ENCODE assay signal across 27 mouse cellular contexts in the genomic region with DNA sequence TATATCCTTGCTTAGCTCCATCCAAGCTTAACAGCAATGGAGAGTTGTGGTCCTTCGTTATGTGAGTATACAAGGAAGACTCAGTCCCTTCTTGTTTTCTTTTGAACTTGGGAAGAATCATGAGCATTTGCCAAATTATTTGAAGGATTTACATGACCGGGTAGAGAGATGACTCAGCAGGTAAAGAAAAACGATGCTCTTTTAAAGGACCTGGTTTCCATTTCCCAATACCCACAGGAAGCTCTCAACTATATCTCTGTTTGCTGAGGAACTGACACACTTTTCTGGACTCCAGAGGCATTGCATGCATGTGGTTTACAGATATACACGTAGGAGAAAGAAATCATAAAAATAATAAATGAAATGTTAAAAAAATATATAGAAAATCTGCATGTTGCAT.
"Had no signal": no experiment of that assay in that cellular context is flagged by ENCODE, and none has a peak within 500 bp of the region (broad histone marks: within the 10 kb centered on the region; RNA-seq: fewer than 3 reads in every experiment).

No protein-coding gene starts in this region.

- H3K36me3 ChIP-seq: heart, embryonic 13.5 days; heart, embryonic 15.5 days; hindbrain, embryonic 13.5 days; hindbrain, embryonic 15.5 days; kidney, embryonic 15.5 days; limb, embryonic 13.5 days; limb, embryonic 15.5 days; liver, embryonic 12.5 days had no signal

- H3K9me3 ChIP-seq: heart, embryonic 13.5 days; heart, embryonic 15.5 days; hindbrain, embryonic 13.5 days; hindbrain, embryonic 15.5 days; kidney, embryonic 15.5 days; limb, embryonic 13.5 days; limb, embryonic 15.5 days; liver, embryonic 12.5 days had no signal

- H3K4me3 ChIP-seq: heart, adult 2 months; heart, embryonic 13.5 days; heart, embryonic 15.5 days; hindbrain, embryonic 13.5 days; hindbrain, embryonic 15.5 days; kidney, embryonic 15.5 days; limb, embryonic 13.5 days; limb, embryonic 15.5 days; liver, embryonic 12.5 days had no signal

- H3K4me2 ChIP-seq: heart, embryonic 11.5 days; heart, embryonic 13.5 days; heart, embryonic 15.5 days; hindbrain, embryonic 13.5 days; hindbrain, embryonic 15.5 days; kidney, embryonic 15.5 days; limb, embryonic 13.5 days; limb, embryonic 15.5 days; liver, embryonic 12.5 days had no signal

- H3K4me1 ChIP-seq: heart, embryonic 13.5 days; heart, embryonic 15.5 days; hindbrain, embryonic 13.5 days; hindbrain, embryonic 15.5 days; kidney, embryonic 15.5 days; limb, embryonic 13.5 days; limb, embryonic 15.5 days; liver, embryonic 12.5 days had no signal

- ATAC-seq: hindbrain, postnatal 0 days; intestine, embryonic 16.5 days; liver, embryonic 12.5 days had no signal

- H3K27ac ChIP-seq: heart, adult 2 months; heart, embryonic 13.5 days; heart, embryonic 15.5 days; hindbrain, embryonic 13.5 days; hindbrain, embryonic 15.5 days; hindbrain, postnatal 0 days; kidney, embryonic 15.5 days; kidney, postnatal 0 days; limb, embryonic 13.5 days; limb, embryonic 15.5 days; liver, embryonic 12.5 days; liver, embryonic 14.5 days had no signal

- H3K27me3 ChIP-seq: heart, embryonic 13.5 days; heart, embryonic 15.5 days; hindbrain, embryonic 13.5 days; hindbrain, embryonic 15.5 days; kidney, embryonic 15.5 days; limb, embryonic 13.5 days; limb, embryonic 15.5 days; liver, embryonic 12.5 days had no signal

- H3K9ac ChIP-seq: heart, embryonic 13.5 days; heart, embryonic 15.5 days; hindbrain, embryonic 13.5 days; hindbrain, embryonic 15.5 days; kidney, embryonic 15.5 days; limb, embryonic 13.5 days; limb, embryonic 15.5 days; liver, embryonic 12.5 days; liver, embryonic 14.5 days had no signal

- DNase-seq: gastrocnemius, postnatal 14 days; gastrocnemius, postnatal 36 days; heart, adult 11 months; heart, adult 2 months; heart, postnatal 14 days; heart, postnatal 36 days; kidney, adult 11 months; kidney, adult 2 months; kidney, adult 9 months; kidney, postnatal 14 days; kidney, postnatal 36 days; layer of hippocampus, adult 9-11 months; layer of hippocampus, postnatal 36 days; left cerebral cortex, postnatal 4 days had no signal
